Mouse (Mus musculus): Measurements from ENCODE around the gene Nav2. TPM values are rescaled to one million over a fixed set of nuclear protein-coding genes. Genes with fewer than 3 reads are reported as not detected.

The Nav2 gene
- polyA plus RNA-seq, 1 experiment from 2014 or later, result 6.0 TPM

DNA sequence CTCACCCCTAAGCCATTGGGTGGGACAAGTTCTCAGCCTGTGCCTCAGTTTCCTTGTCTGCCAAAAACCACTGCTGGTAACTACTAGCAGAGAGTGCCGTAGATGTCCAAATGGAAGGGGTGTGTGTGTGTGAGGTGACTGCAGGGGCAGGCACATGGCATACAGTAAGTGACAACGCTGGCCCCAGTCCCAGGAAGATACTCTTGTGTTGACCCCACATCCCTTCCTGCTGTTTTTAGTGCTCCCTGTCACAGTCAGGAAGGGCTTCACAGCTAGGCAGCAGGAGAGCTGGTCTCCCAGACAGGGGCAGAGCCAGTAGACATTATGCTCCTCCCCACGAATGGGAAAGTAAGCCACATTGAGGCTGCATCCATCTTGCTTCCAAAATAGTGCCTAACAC is 264.4 kb downstream of the Nav2 start:
- H3K9ac ChIP-seq (ENCODE audit: low read length), result no peak overlapping the region
- ATAC-seq (ENCODE audit: low FRiP score, low TSS enrichment), result no peak
- TF ChIP-seq CTCF (IDR thresholded peaks at IDR 0.05; ENCODE audit: low read depth), result no peak
- no peak for TF ChIP-seq EP300 (optimal IDR thresholded peaks at IDR 0.05)
- H3K4me2 ChIP-seq (replicated peaks; ENCODE audit: low read depth), result no peak overlapping the region
- H3K36me3 ChIP-seq (ENCODE audit: control insufficient read depth, insufficient read depth, low read length), result no peaks in the 10 kb centered on the region
- H3K27me3 ChIP-seq (ENCODE audit: control insufficient read depth, insufficient read depth, low read length), result no peaks in the 10 kb centered on the region
- H3K9me3 ChIP-seq (ENCODE audit: control insufficient read depth, low read length), result no peaks in the 10 kb centered on the region
- H3K27ac ChIP-seq (replicated peaks), result no peak overlapping the region
- 61% methylated on average over 3 of the region's 3 CpGs for WGBS
- H3K4me3 ChIP-seq (ENCODE audit: low read depth, low read length), result no peak overlapping the region
- no peaks in the 10 kb centered on the region for H3K4me1 ChIP-seq (replicated peaks; ENCODE audit: control insufficient read depth, insufficient read depth)
- DNase-seq (ENCODE audit: low spot score), result no peak

DNA sequence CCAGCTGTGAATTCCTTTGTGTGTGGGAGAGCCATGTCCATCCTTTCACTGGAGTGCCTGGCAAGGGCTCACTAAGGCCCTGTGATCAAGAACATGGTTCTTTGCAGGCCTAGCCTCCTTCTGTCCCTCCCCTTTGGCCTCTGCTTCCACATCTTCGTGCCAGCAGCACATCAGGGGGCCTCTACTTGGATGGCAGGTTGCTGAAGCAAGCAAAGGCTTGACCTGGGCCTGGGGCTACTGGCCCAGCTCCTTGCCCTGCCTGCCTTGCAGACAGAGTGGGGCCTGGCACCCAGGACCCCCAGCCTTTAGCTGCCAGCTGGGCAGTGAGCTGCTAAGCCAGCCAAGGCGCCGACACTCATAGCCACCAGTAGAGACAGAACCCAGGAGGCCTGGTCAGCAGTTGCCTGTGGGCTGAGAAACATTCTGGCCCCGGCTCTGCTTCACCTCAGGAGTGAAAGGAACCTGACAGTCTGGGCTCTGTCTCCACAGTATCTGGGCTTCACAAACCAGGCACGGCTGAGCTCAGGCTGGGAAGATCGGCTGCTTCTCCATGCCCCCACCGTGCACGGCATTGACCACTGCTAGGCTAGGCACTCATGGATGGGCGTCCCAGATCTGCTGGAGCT is 267.4 kb downstream of the Nav2 start:
- Histone ChIP-seq H3K9ac (ENCODE audit: low read length) (no peak overlapping the region), H3K4me3 (ENCODE audit: low read depth, low read length) (no peak overlapping the region), H3K9me3 (ENCODE audit: control insufficient read depth, low read length) (no peaks in the 10 kb centered on the region), H3K36me3 (ENCODE audit: control insufficient read depth, insufficient read depth, low read length) (no peaks in the 10 kb centered on the region), H3K4me1 (replicated peaks; ENCODE audit: control insufficient read depth, insufficient read depth) (no peaks in the 10 kb centered on the region), H3K4me2 (replicated peaks; ENCODE audit: low read depth) (no peak overlapping the region), H3K27ac (replicated peaks) (no peak overlapping the region), H3K27me3 (ENCODE audit: control insufficient read depth, insufficient read depth, low read length) (no peaks in the 10 kb centered on the region)
- ATAC-seq (ENCODE audit: low FRiP score, low TSS enrichment), result no peak
- 72% methylated on average over 9 of the region's 9 CpGs for WGBS
- TF ChIP-seq EP300 (optimal IDR thresholded peaks at IDR 0.05), result no peak
- no peak for TF ChIP-seq CTCF (IDR thresholded peaks at IDR 0.05; ENCODE audit: low read depth)
- no peak for DNase-seq (ENCODE audit: low spot score)

DNA sequence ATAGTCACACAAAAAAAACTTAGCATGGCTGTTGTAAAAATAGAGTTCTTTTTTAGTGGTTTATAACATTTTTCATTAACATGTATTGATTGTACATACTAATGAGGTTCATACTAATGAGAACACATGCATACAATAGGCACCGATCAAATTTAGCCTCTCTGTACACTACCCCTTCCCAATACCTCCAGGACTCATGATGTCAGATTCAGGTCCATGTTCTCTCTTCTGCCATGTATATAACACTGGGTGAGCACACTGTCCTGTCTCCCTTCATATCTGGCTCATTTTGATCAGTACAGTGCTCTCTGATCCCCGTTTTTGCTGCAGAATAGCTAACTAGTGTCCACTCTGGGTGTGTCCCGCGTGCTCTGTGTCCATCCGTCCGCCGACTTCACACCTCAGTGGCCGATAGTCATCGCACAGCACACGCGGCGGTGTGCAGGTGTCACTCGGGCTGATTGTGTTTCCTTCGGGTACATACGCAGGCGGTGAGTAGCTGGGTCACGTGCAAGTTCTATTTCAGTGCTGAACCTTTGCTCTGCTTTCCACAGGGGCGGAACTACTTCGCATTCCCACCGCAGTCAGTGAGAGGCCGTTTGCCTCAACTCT is 268.2 kb downstream of the Nav2 start:
- Histone ChIP-seq H3K4me1 (replicated peaks; ENCODE audit: control insufficient read depth, insufficient read depth) (no peaks in the 10 kb centered on the region), H3K9me3 (ENCODE audit: control insufficient read depth, low read length) (no peaks in the 10 kb centered on the region), H3K36me3 (ENCODE audit: control insufficient read depth, insufficient read depth, low read length) (no peaks in the 10 kb centered on the region), H3K27ac (replicated peaks) (no peak overlapping the region), H3K9ac (ENCODE audit: low read length) (no peak overlapping the region), H3K4me2 (replicated peaks; ENCODE audit: low read depth) (no peak overlapping the region), H3K27me3 (ENCODE audit: control insufficient read depth, insufficient read depth, low read length) (no peaks in the 10 kb centered on the region), H3K4me3 (ENCODE audit: low read depth, low read length) (no peak overlapping the region)
- 64% methylated on average over 21 of the region's 21 CpGs for WGBS
- ATAC-seq (ENCODE audit: low FRiP score, low TSS enrichment), result peak; percentile 88
- DNase-seq (ENCODE audit: low spot score), result peak; percentile 72
- no peak for TF ChIP-seq CTCF (IDR thresholded peaks at IDR 0.05; ENCODE audit: low read depth)
- no peak for TF ChIP-seq EP300 (optimal IDR thresholded peaks at IDR 0.05)

DNA sequence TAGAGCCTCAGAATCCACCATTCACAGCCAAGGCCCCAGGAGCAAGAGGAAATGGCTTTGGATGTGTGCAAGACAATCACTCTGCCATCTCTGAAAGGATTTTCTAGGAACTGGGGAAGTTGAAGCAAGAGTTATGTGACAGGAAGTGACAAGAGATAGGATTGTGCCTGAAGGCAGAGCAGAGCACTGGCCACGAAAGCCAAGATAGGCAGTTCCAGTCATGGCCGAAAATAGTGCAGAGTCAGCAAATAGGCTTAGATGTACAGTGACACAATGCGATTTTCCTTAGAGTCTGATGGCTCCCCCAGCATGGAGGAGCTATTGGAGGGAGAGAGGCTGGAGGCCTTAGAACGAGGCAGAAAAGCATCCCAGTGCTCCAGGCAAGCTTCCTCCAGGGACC is 269.7 kb downstream of the Nav2 start:
- Histone ChIP-seq H3K9me3 (ENCODE audit: control insufficient read depth, low read length) (no peaks in the 10 kb centered on the region), H3K4me1 (replicated peaks; ENCODE audit: control insufficient read depth, insufficient read depth) (no peaks in the 10 kb centered on the region), H3K4me3 (ENCODE audit: low read depth, low read length) (no peak overlapping the region), H3K36me3 (ENCODE audit: control insufficient read depth, insufficient read depth, low read length) (no peaks in the 10 kb centered on the region), H3K27ac (replicated peaks) (no peak overlapping the region), H3K4me2 (replicated peaks; ENCODE audit: low read depth) (no peak overlapping the region), H3K27me3 (ENCODE audit: control insufficient read depth, insufficient read depth, low read length) (no peaks in the 10 kb centered on the region), H3K9ac (ENCODE audit: low read length) (no peak overlapping the region)
- TF ChIP-seq CTCF (IDR thresholded peaks at IDR 0.05; ENCODE audit: low read depth) (no peak), EP300 (optimal IDR thresholded peaks at IDR 0.05) (no peak)
- ATAC-seq (ENCODE audit: low FRiP score, low TSS enrichment) (no peak), DNase-seq (ENCODE audit: low spot score) (no peak)
- 82% methylated on average over 4 of the region's 4 CpGs for WGBS

GRCm38 (mm10) chr7:49181010-49181409 is 272.5 kb downstream of the Nav2 start:
- TF ChIP-seq EP300 (optimal IDR thresholded peaks at IDR 0.05) (no peak), CTCF (IDR thresholded peaks at IDR 0.05; ENCODE audit: low read depth) (no peak)
- Histone ChIP-seq H3K27ac (replicated peaks) (no peak overlapping the region), H3K9me3 (ENCODE audit: control insufficient read depth, low read length) (no peaks in the 10 kb centered on the region), H3K4me2 (replicated peaks; ENCODE audit: low read depth) (no peak overlapping the region), H3K27me3 (ENCODE audit: control insufficient read depth, insufficient read depth, low read length) (no peaks in the 10 kb centered on the region), H3K4me3 (ENCODE audit: low read depth, low read length) (no peak overlapping the region), H3K9ac (ENCODE audit: low read length) (no peak overlapping the region), H3K36me3 (ENCODE audit: control insufficient read depth, insufficient read depth, low read length) (no peaks in the 10 kb centered on the region), H3K4me1 (replicated peaks; ENCODE audit: control insufficient read depth, insufficient read depth) (no peaks in the 10 kb centered on the region)
- WGBS, result 68% methylated on average over 8 of the region's 8 CpGs
- DNase-seq (ENCODE audit: low spot score) (no peak), ATAC-seq (ENCODE audit: low FRiP score, low TSS enrichment) (no peak)

DNA sequence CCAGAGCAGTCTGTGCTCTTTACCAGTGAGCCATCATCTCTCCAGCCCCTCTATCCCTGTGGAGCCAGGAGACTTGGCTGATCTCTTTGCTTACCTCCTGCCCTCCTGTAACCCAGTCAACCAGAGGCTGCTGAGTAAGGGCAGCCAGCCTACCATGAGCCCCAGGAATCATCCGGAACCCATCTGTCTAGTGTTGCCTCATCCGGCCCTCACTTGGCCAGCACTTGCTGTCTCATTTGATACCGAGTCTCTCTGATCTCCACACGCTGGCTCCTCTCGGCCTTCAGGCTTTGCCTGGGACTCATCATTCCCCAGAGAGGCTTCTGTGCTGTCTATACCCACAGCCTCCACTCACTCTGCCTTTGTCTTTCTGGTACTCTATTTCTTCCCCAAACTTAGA is 273.9 kb downstream of the Nav2 start:
- H3K27ac ChIP-seq (replicated peaks), result no peak overlapping the region
- DNase-seq (ENCODE audit: low spot score), result no peak
- 74% methylated on average over 5 of the region's 5 CpGs for WGBS

More for the DNA sequence above, 273.9 kb downstream of the Nav2 start:
- TF ChIP-seq CTCF (IDR thresholded peaks at IDR 0.05; ENCODE audit: low read depth) (no peak), EP300 (optimal IDR thresholded peaks at IDR 0.05) (no peak)
- no peaks in the 10 kb centered on the region for H3K9me3 ChIP-seq (ENCODE audit: control insufficient read depth, low read length)
- no peak overlapping the region for H3K4me2 ChIP-seq (replicated peaks; ENCODE audit: low read depth)
- no peaks in the 10 kb centered on the region for H3K4me1 ChIP-seq (replicated peaks; ENCODE audit: control insufficient read depth, insufficient read depth)
- H3K4me3 ChIP-seq (ENCODE audit: low read depth, low read length), result no peak overlapping the region
- H3K27me3 ChIP-seq (ENCODE audit: control insufficient read depth, insufficient read depth, low read length), result no peaks in the 10 kb centered on the region
- no peak overlapping the region for H3K9ac ChIP-seq (ENCODE audit: low read length)
- no peaks in the 10 kb centered on the region for H3K36me3 ChIP-seq (ENCODE audit: control insufficient read depth, insufficient read depth, low read length)
- no peak for ATAC-seq (ENCODE audit: low FRiP score, low TSS enrichment)
